26 mouse cellular contexts compared by ENCODE assay signal in the genomic region with DNA sequence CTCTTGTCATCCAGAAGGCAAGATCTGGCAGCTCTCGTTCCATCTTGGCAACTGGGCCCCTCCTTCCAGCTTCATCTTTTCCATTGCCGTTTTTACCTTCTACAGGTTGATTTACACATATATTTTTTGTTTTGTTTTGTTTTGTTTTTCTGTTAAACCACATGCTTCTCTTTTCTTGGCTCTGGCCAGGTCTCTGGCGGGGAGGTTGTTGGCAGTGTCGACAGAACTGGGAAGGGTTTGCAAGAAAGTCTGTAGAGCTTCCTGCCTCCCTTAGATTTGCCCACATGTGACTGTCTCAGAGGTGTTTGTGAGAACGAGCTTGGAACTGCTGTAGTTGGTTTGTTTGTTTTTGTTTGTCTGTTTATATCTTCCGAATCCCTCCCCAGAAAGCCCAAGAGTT.
"Had no signal": no experiment of that assay in that cellular context is flagged by ENCODE, and none has a peak within 500 bp of the region (broad histone marks: within the 10 kb centered on the region; RNA-seq: fewer than 3 reads in every experiment).

No protein-coding gene starts in this region.

- H3K4me2 ChIP-seq: heart, embryonic 11.5 days; heart, embryonic 13.5 days; heart, embryonic 15.5 days; hindbrain, embryonic 13.5 days; intestine, embryonic 15.5 days; limb, embryonic 12.5 days; liver, embryonic 11.5 days; liver, embryonic 13.5 days; liver, embryonic 15.5 days had no signal

- H3K27ac ChIP-seq: heart, embryonic 13.5 days; heart, embryonic 15.5 days; hindbrain, embryonic 13.5 days; intestine, embryonic 15.5 days; layer of hippocampus, adult 2 months; left cerebral cortex, adult 2 months; limb, embryonic 10.5 days; limb, embryonic 12.5 days; liver, embryonic 13.5 days; liver, embryonic 15.5 days had no signal

- DNase-seq: gastrocnemius, postnatal 14 days; gastrocnemius, postnatal 36 days; heart, adult 18-20 months; heart, postnatal 14 days; heart, postnatal 36 days; kidney, adult 18-20 months; kidney, adult 8-10 months; kidney, postnatal 10 days; kidney, postnatal 25 days; kidney, postnatal 4 days; liver; liver, embryonic 13.5 days had no signal

- H3K4me3 ChIP-seq: heart, embryonic 13.5 days; heart, embryonic 15.5 days; hindbrain, embryonic 13.5 days; intestine, embryonic 15.5 days; layer of hippocampus, adult 2 months; left cerebral cortex, adult 2 months; limb, embryonic 10.5 days; limb, embryonic 12.5 days; liver, embryonic 13.5 days; liver, embryonic 15.5 days had no signal

- ATAC-seq: hindbrain, embryonic 16.5 days; inflammation-experienced regulatory T-cells, adult 6 months; intestine, embryonic 15.5 days; intestine, postnatal 0 days had no signal

- H3K36me3 ChIP-seq: liver, embryonic 15.5 days had no signal

- H3K27me3 ChIP-seq: heart, embryonic 13.5 days; heart, embryonic 15.5 days; hindbrain, embryonic 13.5 days; intestine, embryonic 15.5 days; limb, embryonic 12.5 days; liver, embryonic 13.5 days; liver, embryonic 15.5 days had no signal

- H3K4me1 ChIP-seq: hindbrain, embryonic 13.5 days; intestine, embryonic 15.5 days; limb, embryonic 10.5 days; limb, embryonic 12.5 days had no signal

- H3K9me3 ChIP-seq: heart, embryonic 13.5 days; heart, embryonic 15.5 days; hindbrain, embryonic 13.5 days; intestine, embryonic 15.5 days; limb, embryonic 10.5 days; limb, embryonic 12.5 days; liver, embryonic 13.5 days; liver, embryonic 15.5 days had no signal

- H3K9ac ChIP-seq: heart, embryonic 13.5 days; heart, embryonic 15.5 days; hindbrain, embryonic 13.5 days; intestine, embryonic 15.5 days; limb, embryonic 12.5 days; liver, embryonic 13.5 days; liver, embryonic 15.5 days had no signal
